Mouse (Mus musculus) heart, adult 2 months (tissue): ENCODE results near the gene Fam161a.

Experiments used
- CTCF ChIP-seq: fragments of 200-600 bp; IDR thresholded peaks from 2 replicates; pipeline ENCODE4 v1.8.1; 2022; ENCODE audit warnings: antibody characterized with exemption, mild to moderate bottlenecking, moderate library complexity
- EP300 ChIP-seq: fragments of 200-500 bp; IDR thresholded peaks from 2 replicates; pipeline ENCODE4 v1.6.1; 2011; ENCODE audit warnings: low read depth, low read length, control low read depth; ENCODE audit not compliant: insufficient read depth
- POLR2A ChIP-seq: fragments of 200-500 bp; IDR thresholded peaks from 2 replicates; pipeline ENCODE4 v1.6.1; 2011; ENCODE audit warnings: mild to moderate bottlenecking, low read depth, low read length, control low read depth; ENCODE audit not compliant: insufficient read depth

DNA sequence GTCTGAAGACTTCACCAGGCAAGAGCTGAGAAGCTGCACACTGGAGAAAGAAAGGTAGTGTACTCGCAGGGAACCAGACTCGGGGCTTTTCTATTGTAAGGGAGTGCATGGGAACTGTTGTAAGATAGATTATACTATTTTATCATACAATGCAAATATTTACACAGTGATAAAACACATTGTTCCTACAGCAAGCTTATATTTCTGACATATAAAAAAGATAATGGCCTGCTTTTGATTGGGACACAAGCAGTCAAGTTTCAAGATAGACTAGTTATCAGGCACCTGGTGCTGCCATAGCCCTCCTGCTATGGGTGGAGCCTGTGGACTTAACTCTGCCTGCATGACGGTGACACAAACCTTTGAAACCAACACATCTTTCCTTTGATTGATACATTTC lies 21.6 kb downstream of the Fam161a start:
- TF ChIP-seq CTCF, result no peak
- no peak for TF ChIP-seq EP300
- no peak for TF ChIP-seq POLR2A
